Mouse (Mus musculus): ENCODE data around the gene Hmga2.

DNA sequence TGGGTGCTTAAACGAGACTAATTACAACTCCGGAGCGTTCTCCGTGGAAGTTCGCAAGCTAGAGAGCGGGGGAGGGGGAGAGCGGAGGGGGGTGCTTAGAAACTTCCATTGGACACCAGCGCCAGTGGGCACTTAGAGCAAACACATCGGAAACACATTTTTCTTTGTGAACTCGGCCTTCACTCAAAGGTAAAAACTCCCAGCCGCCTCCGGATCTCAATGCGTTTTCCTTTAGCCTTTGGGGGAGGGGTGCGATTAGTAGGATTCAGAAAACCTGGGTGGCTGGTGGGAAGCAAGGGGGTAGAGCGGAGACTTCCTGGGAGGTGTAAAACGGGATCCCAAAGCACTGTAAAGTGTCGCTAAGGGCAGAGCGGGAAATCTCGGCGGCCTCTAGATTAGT is 2.0 kb downstream of the Hmga2 start:
- TF ChIP-seq CHD2 (IDR thresholded peaks at IDR 0.05; ENCODE audit: low read depth, low read length): no peak
- TF ChIP-seq MAFK (IDR thresholded peaks at IDR 0.05; ENCODE audit: insufficient read depth, low read depth, low read length): no peak
- TF ChIP-seq ZC3H11A (IDR thresholded peaks at IDR 0.05; ENCODE audit: borderline replicate concordance, low read depth, low read length): no peak
- no peak for TF ChIP-seq ZNF384 (IDR thresholded peaks at IDR 0.05; ENCODE audit: low read depth, low read length)

Measured in ES-E14 (cell line).